Mouse (Mus musculus) megakaryocyte, adult 5-6 weeks (primary cell): ENCODE data around the gene Hephl1. TPM values are rescaled to one million over a fixed set of nuclear protein-coding genes. Genes with fewer than 3 reads are reported as not detected.

ENCODE experiments used
- ATAC-seq: 2 replicates; pipeline ENCODE4 v1.8.0; 2016; ENCODE audit warnings: mild to moderate bottlenecking, inconsistent platforms; ENCODE audit not compliant: poor library complexity, severe bottlenecking
- total RNA-seq, 2 experiments: library from RNA; stranded (forward) in 1 of 2; stranded (reverse) in 1 of 2; fragments of 153-499, 151-499 nt in 1 of 2; fragments of 221-1000, 200-1000 nt in 1 of 2; gene quantifications; 2 replicates each; pipeline versions ENCODE4 v1.2.3 to v1.2.4; 2015 to 2017

The Hephl1 gene
- total RNA-seq, 2 experiments from 2014 or later, result not detected

- ATAC-seq, result no peak
Observed at GRCm38 (mm10) chr9:15020561-15021080, 91.3 kb downstream of the Hephl1 start.

GRCm38 (mm10) chr9:15018756-15019131 is 93.2 kb downstream of the Hephl1 start:
- ATAC-seq, result no peak

GRCm38 (mm10) chr9:15017791-15018755 is 93.8 kb downstream of the Hephl1 start:
- peak; percentile 79 for ATAC-seq

GRCm38 (mm10) chr9:15015223-15015956 is 96.5 kb downstream of the Hephl1 start:
- peak; percentile 33; the same call in 1 of the 2 replicates for ATAC-seq

- no peak for ATAC-seq
Observed at GRCm38 (mm10) chr9:15007566-15007965, 104.3 kb downstream of the Hephl1 start.

- ATAC-seq, result peak; percentile 24; the same call in 1 of the 2 replicates
Observed at GRCm38 (mm10) chr9:15004298-15004685, 107.6 kb downstream of the Hephl1 start.

- no peak for ATAC-seq
Observed at GRCm38 (mm10) chr9:15003676-15004297, 108.1 kb downstream of the Hephl1 start.

- 0 out of 2 replicates have a peak, but pooled peaks have one; percentile 27 for ATAC-seq
Observed at GRCm38 (mm10) chr9:15002995-15003613, 108.8 kb downstream of the Hephl1 start.

Other genes with a start within 250 kb of the Hephl1 start
- gene Izumo1r, start 208.2 kb downstream of the Hephl1 start, total RNA-seq (2015), result 0.50 TPM in 1 of 2 replicates, not detected in the other
- 0.48 and 0.77 TPM in 2 replicates for gene Izumo1r, start 208.2 kb downstream of the Hephl1 start, total RNA-seq (2017)
- gene Panx1, start 66.6 kb downstream of the Hephl1 start, total RNA-seq (2015), result 13.9 and 15.1 TPM in 2 replicates
- gene Panx1, start 66.6 kb downstream of the Hephl1 start, total RNA-seq (2017), result 10.2 and 11.5 TPM in 2 replicates
- not detected in 2 replicates for gene Vstm5, start 126.9 kb upstream of the Hephl1 start, total RNA-seq (2015)
- not detected in 2 replicates for gene Vstm5, start 126.9 kb upstream of the Hephl1 start, total RNA-seq (2017)
- gene Med17, start 167.8 kb upstream of the Hephl1 start, total RNA-seq (2015), result 32.1 and 34.7 TPM in 2 replicates
- gene Med17, start 167.8 kb upstream of the Hephl1 start, total RNA-seq (2017), result 30.4 and 32.8 TPM in 2 replicates
- gene Taf1d, start 194.1 kb upstream of the Hephl1 start, total RNA-seq (2015), result 115 and 157 TPM in 2 replicates
- 850 and 1,047 TPM in 2 replicates for gene Taf1d, start 194.1 kb upstream of the Hephl1 start, total RNA-seq (2017)
- 8.2 and 9.1 TPM in 2 replicates for gene 4931406C07Rik, start 194.3 kb upstream of the Hephl1 start, total RNA-seq (2015)
- 8.0 and 8.6 TPM in 2 replicates for gene 4931406C07Rik, start 194.3 kb upstream of the Hephl1 start, total RNA-seq (2017)
- 39.6 and 41.6 TPM in 2 replicates for gene Cep295, start 245.7 kb upstream of the Hephl1 start, total RNA-seq (2015)
- 27.8 and 37.2 TPM in 2 replicates for gene Cep295, start 245.7 kb upstream of the Hephl1 start, total RNA-seq (2017)